Mouse (Mus musculus) fat pad, adult 2 months (tissue): ENCODE measurements around the gene B3gat1.

Source experiments
- DNase-seq: peaks from one replicate; pipeline ENCODE4 v3.0.0-alpha.2; 2011; ENCODE audit warnings: low read depth, low spot score; ENCODE audit errors: extremely low read depth

B3gat1 gene

DNA sequence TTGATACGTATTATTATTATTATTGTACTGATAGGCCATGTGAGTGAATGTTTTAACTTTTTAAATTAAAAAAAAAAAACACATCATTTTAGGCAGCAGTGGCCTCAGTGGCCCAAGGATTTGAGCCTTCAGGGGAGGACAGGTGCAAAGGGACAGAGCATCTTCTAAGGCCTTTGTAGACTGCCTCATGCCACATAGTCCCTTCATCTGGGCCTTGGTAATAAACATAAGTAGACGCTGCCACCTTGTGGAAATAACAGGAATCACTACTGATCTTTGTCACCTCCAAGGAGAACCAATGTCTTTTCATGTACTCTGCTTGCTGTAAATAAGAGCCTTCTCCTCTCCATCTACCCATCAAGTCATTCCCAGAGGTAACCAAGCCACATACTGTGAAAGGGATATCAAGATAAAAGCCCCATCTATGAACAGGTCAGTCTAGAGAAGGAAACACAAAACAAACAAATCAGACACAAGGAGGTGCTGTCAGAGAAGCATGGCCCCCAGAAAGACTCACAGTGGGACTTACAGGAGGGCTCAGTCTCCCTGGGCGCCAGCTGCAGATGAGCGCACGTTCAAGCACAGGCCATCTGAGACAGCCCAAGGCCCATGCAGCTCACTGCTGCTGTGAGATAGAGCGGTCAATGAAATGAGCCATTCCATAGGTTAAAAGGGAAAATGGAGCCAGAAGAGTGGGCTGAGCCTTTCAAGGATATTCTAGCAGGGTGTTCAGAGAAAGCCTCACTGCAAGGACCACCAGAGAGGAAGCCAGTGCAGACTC is 42.8 kb downstream of the B3gat1 start:
- DNase-seq = no peak

DNA sequence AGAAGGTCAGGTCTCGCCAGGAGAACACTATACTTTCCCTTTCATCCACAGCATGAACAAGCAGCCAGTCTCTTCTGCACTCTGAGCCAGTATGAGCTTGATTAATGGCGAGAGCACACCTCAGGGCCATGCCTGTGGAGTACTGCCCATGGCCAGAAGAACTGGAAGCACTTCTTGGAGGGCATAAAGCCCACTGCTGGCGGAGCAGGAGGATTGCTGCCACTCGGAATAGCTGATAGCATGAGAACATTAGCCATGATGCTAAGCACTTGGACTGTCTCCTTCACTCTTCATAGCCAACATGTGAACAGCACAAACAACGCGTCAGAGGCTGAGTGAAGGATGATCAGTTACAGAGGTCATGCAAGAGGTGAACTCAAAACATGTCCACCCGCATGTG is 44.9 kb downstream of the B3gat1 start:
- no peak for DNase-seq

DNA sequence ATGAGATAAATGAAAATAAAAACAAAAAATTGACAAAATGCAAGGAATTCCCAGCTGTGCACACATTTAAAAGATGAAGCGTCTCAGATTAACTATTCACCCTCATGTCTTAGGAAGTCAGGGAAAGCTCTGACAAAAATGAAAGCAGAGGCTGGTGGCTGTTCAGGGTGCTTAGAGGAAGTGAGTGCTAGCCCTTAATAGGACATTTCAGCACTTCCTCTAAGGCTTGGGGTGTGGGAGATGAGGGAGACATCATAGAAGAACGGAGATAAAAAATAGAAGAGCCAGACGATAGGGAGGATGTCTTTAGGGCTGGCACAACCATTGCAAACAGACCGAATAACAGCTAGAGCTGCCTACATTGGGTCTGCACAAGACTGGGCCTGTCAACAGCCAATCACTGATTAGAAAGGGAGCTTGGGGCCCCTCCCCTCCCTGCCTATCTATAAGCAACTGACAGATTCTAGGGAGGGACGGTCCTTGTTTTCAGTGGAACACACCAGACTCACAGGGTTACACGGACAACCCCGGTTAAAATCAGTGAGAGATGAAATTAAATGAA is 50.0 kb downstream of the B3gat1 start:
- DNase-seq = no peak

DNA sequence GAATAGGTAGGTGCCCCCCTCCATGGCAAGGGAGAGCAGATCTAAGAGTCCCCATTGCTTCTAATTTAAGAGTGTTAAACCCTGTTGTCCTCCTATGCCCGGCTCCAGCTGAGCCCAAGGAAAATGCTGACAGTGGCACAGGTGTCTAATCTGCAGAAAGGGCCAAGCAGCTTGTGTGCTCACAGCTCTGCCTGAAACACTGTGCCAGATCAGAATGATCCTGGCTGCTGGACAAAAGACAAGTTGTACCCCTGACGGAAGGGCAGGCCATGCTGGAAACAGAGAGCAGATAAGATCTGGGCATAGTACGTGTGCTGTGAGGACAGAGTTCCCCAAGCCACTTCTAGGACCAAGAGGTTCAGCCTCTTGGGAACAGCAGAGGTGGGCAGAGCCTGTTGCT is 59.3 kb downstream of the B3gat1 start:
- no peak for DNase-seq

DNA sequence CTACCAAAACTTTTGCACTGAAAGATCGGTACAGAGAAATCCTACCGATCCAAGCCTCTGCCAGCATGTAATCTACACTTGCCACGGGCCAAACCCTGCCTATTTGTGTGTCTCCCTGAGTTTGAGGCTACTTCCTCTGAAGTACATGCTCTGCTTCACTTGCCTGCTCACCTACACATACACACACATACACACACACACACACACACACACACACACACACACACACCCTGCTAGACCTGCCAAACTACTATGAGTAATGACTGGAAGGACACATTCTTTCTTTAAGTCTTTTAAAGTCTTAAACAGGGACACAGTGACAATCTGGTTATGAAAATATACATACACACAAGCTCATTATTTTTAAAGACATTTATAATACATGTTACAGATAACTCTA is 64.7 kb downstream of the B3gat1 start:
- DNase-seq = no peak

DNA sequence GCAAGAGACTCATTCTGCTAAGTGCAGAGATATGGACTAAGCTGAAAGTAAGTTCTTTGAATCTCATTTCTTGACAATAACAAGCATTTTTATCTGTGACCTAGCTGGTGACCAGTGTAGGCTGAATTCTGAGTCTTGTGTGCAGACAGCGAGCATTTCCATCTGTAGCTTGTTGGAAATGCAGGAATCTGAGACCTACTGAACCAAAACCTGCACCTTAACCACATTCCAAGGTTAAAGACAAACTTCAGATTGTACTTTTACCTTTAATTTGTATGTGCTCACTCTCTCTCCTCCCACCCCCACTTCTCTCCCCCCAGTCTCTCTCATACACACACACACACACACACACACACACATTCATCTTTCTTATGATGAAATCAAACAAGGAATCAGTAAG is 65.2 kb downstream of the B3gat1 start:
- DNase-seq = no peak

DNA sequence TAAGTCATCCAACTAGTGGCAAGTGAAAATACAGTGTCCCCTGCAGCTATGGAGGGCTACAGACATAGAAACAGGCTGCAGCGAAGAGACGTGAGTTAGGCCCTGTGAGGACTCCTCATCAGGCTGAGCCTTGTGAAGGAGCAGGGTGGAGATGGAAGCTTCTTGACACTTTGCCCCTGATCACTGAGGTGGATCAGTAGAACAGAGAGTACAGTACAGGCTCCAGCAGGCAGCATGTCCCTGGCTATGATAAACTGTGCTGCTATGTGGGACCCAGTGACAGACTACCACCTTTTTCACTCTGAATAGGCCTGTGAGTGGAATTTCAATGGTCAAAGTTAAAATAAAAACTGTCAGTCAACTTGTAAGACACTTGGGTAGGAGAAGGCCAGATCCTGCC is 66.8 kb downstream of the B3gat1 start:
- DNase-seq = no peak

DNA sequence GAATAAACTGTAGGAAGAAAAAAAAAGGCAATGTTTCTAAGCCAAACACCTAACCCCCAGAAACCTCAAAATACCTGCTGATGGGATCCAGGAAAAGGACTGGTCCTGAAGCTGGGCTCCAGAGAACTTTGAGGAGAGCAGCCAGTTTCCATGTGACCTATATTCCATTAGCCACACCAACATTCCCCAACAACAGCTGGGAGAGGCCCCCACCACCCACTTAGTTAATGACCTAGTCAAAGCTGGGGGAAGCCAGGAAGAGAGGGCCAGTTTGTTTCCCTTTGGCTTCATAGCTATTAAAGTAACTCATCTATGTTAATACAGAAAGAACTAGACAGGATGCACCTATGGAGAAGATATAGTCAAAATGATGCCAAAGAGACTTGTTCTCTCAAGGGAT is 70.8 kb downstream of the B3gat1 start:
- no peak for DNase-seq

DNA sequence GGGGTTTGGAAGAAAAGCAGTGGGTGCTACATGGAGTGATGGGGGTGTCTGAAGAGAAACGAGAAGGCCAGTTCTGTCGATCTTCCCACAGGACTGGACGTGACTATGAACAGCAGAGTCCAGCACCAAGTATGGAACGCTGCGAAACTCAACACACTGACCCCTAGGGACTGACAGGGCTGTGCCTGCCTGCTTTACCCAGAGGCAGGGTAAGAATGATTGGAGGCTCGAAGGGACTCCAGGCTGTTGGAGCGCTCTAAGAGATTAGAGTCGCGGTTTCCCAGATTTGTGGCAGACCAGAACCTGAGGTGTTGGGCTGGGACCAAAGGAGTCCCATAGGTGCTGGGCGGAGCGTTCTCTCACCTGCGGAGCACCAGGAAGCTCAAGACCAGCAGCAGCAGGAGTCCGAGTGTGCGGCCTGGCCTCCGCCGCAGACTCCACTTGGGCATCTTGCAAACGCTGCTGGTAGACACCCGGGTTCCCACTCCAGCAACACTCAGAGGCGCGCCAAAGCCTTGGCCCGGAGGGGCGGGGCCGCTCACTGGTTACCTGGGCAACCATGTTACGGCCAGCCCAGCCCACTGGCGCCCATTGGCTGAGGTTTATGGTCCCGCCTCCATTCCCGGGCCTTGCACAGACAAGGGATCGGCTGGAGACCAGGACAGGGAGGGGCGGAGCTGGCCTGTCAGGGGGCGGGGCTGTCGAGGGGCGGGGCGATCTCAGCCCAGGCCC is 72.6 kb downstream of the B3gat1 start, which contains the start of gene Glb1l2:
Glb1l2 (minus strand) TSS at position 534 of the 732 bp plus-strand sequence.
- peak; percentile 59 for DNase-seq

DNA sequence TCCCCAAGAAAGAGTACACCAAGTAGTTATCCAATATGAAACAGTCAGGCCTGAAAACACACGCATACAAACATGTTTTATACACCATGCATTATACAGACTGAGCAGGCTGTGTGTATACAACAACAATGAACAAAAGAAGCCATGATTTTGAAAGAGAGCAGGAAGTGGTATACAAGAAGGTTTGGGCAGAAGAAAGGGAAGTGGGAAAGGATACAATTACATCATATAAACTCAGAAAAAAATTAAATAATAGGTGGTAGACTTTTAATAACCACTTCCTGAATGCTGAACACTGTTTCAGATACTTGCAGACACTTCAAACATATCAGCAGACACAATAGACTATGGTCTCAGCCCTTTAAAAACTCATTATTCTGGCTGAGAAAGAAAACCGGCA is 75.2 kb downstream of the B3gat1 start:
- no peak for DNase-seq
